Mouse (Mus musculus) duodenum, adult 2 months (tissue): ENCODE results near the gene Adam34. TPM values are rescaled to one million over a fixed set of nuclear protein-coding genes. Genes with fewer than 3 reads are reported as not detected.

Source experiments
- polyA plus RNA-seq: library from polyadenylated mRNA; depleted of rRNA; stranded (reverse); fragments of >200 nt; gene quantifications from 2 replicates; pipeline ENCODE4 v1.2.3, GENCODE M21; 2012; ENCODE audit warnings: low replicate concordance; rRNA removed

The Adam34 gene
- polyA plus RNA-seq = not detected in 2 replicates

GRCm38 (mm10) chr8:43709949-43710348 is at the start of gene Adam34:
TSS of gene Adam34 (minus strand) at chr8:43710049.

GRCm38 (mm10) chr8:43627176-43627575 is 82.7 kb downstream of the Adam34 start, which contains the start of gene Gm5346:
TSS of gene Gm5346 (minus strand) at chr8:43627276.

Other genes with a start within 250 kb of the Adam34 start
- gene Adam26b, start 181.9 kb downstream of the Adam34 start, polyA plus RNA-seq = not detected in 2 replicates
- gene Adam26a, start 133.3 kb downstream of the Adam34 start, polyA plus RNA-seq = not detected in 2 replicates
- not detected in 2 replicates for gene Gm5346, start 82.8 kb downstream of the Adam34 start, polyA plus RNA-seq